Mouse (Mus musculus) urinary bladder, postnatal 14 days (tissue): ENCODE results near the gene Nsf.

Source experiments
- DNase-seq: peaks from one replicate; pipeline ENCODE4 v3.0.0; 2021; ENCODE audit warnings: low spot score

Gene Nsf

DNA sequence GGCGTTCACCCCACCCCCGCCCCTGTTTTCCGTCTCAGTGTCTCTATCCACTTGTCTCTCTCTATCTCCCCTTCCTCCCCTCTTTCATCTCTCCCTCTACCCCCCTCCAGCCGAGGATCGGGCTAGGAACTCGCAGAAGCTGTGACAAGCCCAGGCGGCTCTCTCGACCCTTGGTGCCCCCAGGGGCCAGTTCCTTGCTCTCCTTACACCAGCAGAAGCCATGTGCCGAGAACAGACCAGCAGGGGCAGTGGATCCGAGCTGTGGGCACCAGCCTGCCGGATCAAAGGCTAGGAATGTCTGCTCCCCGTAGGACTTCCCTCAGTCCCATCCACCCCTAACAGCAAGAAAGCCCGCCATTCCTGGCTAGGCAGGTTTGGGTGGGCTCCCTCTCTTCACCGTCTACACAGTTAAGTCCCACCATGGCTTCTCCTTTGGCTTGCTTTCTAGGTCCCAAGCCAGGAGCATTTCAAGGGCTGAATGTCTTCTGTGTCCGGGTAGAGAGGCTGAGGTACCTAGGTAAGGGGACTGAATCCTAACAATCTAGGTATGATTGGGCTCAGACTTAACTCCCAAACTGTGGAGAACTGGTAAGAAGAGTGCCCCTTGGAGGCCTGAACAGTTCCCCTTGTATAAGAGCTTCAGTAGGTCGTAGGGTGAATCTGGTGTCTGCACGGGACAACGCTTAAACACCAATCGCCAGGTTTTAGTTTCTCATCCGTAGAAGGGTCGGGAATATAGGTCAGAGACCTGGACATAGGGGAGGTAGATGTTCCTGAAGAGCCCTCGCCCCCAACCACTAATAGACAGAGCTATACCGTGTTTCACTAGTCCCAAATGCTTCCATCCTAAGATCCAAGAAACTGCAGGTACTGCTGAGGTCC is 181.1 kb downstream of the Nsf start:
- no peak for DNase-seq
